Mouse (Mus musculus) E14TG2a.4 (cell line): Measurements from ENCODE around the gene Stard3.

Experiments
- CTCF ChIP-seq: conservative IDR thresholded peaks from 2 replicates; pipeline ENCODE4 v1.5.1; 2014; ENCODE audit warnings: low read length
- NANOG ChIP-seq: IDR thresholded peaks from 2 replicates; pipeline ENCODE4 v1.6.1; 2014; ENCODE audit warnings: borderline replicate concordance, low read length, mixed read lengths
- POU5F1 ChIP-seq: IDR thresholded peaks from 2 replicates; pipeline ENCODE4 v1.6.1; 2014; ENCODE audit warnings: low read length, borderline replicate concordance

GRCm38 (mm10) chr11:98374266-98374665 is 16.1 kb downstream of the Stard3 start:
- TF ChIP-seq CTCF (no peak), POU5F1 (no peak), NANOG (no peak)
